Mouse (Mus musculus) G1E (cell line): ENCODE measurements at regions not wholly inside any gene's neighbourhood (a gene's known extent, or its start where the extent isn't known, plus 50 kb on each side); places are given as distances from the start of the nearest gene placed in this dataset.
"Not testable (repeated sequence)": the region's sequence is repeated elsewhere in the genome, so short reads cannot be mapped to it uniquely, and the experiment has no call there.

Source experiments
- ATAC-seq: 2 replicates; pipeline ENCODE4 v1.8.0; 2016; ENCODE audit warnings: mild to moderate bottlenecking; ENCODE audit not compliant: insufficient number of reproducible peaks, poor library complexity, low FRiP score, severe bottlenecking; ENCODE audit errors: extremely low read depth
- DNase-seq: peaks from one replicate; pipeline ENCODE4 v3.0.0; 2012; ENCODE audit warnings: low spot score
- H3K27me3 ChIP-seq: 2 replicates; pipeline ENCODE4 v1.6.1; 2012; ENCODE audit warnings: mild to moderate bottlenecking, low read length, inconsistent platforms; ENCODE audit not compliant: insufficient read depth
- H3K36me3 ChIP-seq: replicated peaks from 2 replicates; pipeline ENCODE3; 2012; ENCODE audit warnings: mild to moderate bottlenecking, inconsistent platforms
- H3K4me1 ChIP-seq: 2 replicates; pipeline ENCODE4 v1.6.1; 2012; ENCODE audit warnings: low read depth, low read length, inconsistent platforms, mixed read lengths; ENCODE audit not compliant: insufficient read depth
- H3K4me3 ChIP-seq: 2 replicates; pipeline ENCODE4 v1.5.1; 2012; ENCODE audit warnings: low read depth, mild to moderate bottlenecking, inconsistent platforms, low read length, moderate library complexity, mixed read lengths
- H3K9me3 ChIP-seq: replicated peaks from 2 replicates; pipeline ENCODE4 v1.6.1; 2012; ENCODE audit warnings: inconsistent platforms

- H3K27me3 ChIP-seq, ATAC-seq, H3K4me3 ChIP-seq, H3K36me3 ChIP-seq, H3K9me3 ChIP-seq, DNase-seq, H3K4me1 ChIP-seq: not testable (repeated sequence)
Observed at GRCm38 (mm10) chr7:106296912-106297311, 81.8 kb upstream of the Gvin1 start.

- H3K9me3 ChIP-seq, DNase-seq, H3K27me3 ChIP-seq, H3K36me3 ChIP-seq, H3K4me3 ChIP-seq, H3K4me1 ChIP-seq, ATAC-seq: not testable (repeated sequence)
Observed at GRCm38 (mm10) chr7:106284841-106285240, 69.7 kb upstream of the Gvin1 start.

- not testable (repeated sequence) for DNase-seq, H3K36me3 ChIP-seq, H3K4me1 ChIP-seq, H3K4me3 ChIP-seq, H3K9me3 ChIP-seq, H3K27me3 ChIP-seq
- ATAC-seq, result peak; percentile 40
Observed at GRCm38 (mm10) chr7:106279946-106280345, 64.8 kb upstream of the Gvin1 start.

- ATAC-seq, H3K27me3 ChIP-seq, H3K4me1 ChIP-seq, H3K36me3 ChIP-seq, H3K9me3 ChIP-seq, H3K4me3 ChIP-seq, DNase-seq: not testable (repeated sequence)
Observed at GRCm38 (mm10) chr7:106270947-106271346, 55.8 kb upstream of the Gvin1 start.
